Mouse (Mus musculus) brain, adult 2 months (tissue): ENCODE results near the gene B4galt4.
"Not testable (repeated sequence)": the region's sequence is repeated elsewhere in the genome, so short reads cannot be mapped to it uniquely, and the experiment has no call there.

Source experiments
- DNase-seq: peaks from one replicate; pipeline ENCODE4 v3.0.0; 2011; ENCODE audit warnings: low read depth, low spot score

B4galt4 gene

GRCm38 (mm10) chr16:38742113-38742658, at the start of gene B4galt4:
TSS of gene B4galt4 (plus strand) at chr16:38742264.
- DNase-seq = peak; percentile 87

GRCm38 (mm10) chr16:38694906-38695540, 47.0 kb upstream of the B4galt4 start:
- no peak for DNase-seq

- no peak for DNase-seq
Measured at GRCm38 (mm10) chr16:38695557-38695956, 46.5 kb upstream of the B4galt4 start.

GRCm38 (mm10) chr16:38697611-38698010, 44.5 kb upstream of the B4galt4 start:
- DNase-seq = no peak

- DNase-seq = no peak
Measured at GRCm38 (mm10) chr16:38700392-38701162, 41.5 kb upstream of the B4galt4 start.

GRCm38 (mm10) chr16:38701492-38702185, 40.4 kb upstream of the B4galt4 start:
- no peak for DNase-seq

- no peak for DNase-seq
Measured at GRCm38 (mm10) chr16:38702316-38702715, 39.7 kb upstream of the B4galt4 start.

GRCm38 (mm10) chr16:38703501-38703900, 38.6 kb upstream of the B4galt4 start:
- no peak for DNase-seq

GRCm38 (mm10) chr16:38705531-38706281, 36.4 kb upstream of the B4galt4 start:
- peak; percentile 69 for DNase-seq

GRCm38 (mm10) chr16:38706782-38707181, 35.3 kb upstream of the B4galt4 start:
- DNase-seq = no peak

GRCm38 (mm10) chr16:38708962-38709520, 33.0 kb upstream of the B4galt4 start:
- no peak for DNase-seq

GRCm38 (mm10) chr16:38711245-38711644, 30.8 kb upstream of the B4galt4 start:
- DNase-seq = no peak

- DNase-seq = no peak
Measured at GRCm38 (mm10) chr16:38712105-38712504, 30.0 kb upstream of the B4galt4 start.

- DNase-seq = peak; percentile 69
Measured at GRCm38 (mm10) chr16:38712581-38713403, 29.3 kb upstream of the B4galt4 start, which contains the start of gene Arhgap31. TSS of gene Arhgap31 (minus strand) at chr16:38713274.

- no peak for DNase-seq
Measured at GRCm38 (mm10) chr16:38713404-38714258, 28.4 kb upstream of the B4galt4 start.

GRCm38 (mm10) chr16:38714259-38714526, 27.9 kb upstream of the B4galt4 start:
- not testable (repeated sequence) for DNase-seq

- no peak for DNase-seq
Measured at GRCm38 (mm10) chr16:38721377-38721776, 20.7 kb upstream of the B4galt4 start.

- no peak for DNase-seq
Measured at GRCm38 (mm10) chr16:38724256-38724655, 17.8 kb upstream of the B4galt4 start.

GRCm38 (mm10) chr16:38724974-38725373, 17.1 kb upstream of the B4galt4 start:
- no peak for DNase-seq
